Mouse (Mus musculus) heart, embryonic 14.5 days (tissue): ENCODE measurements at regions not wholly inside any gene's neighbourhood (a gene's known extent, or its start where the extent isn't known, plus 50 kb on each side); places are given as distances from the start of the nearest gene placed in this dataset.

Source experiments
- ATAC-seq: fragments of 200-750 bp; cut with Nextera tagmentation; 2 replicates; pipeline ENCODE4 v1.8.0; 2017; ENCODE audit warnings: low read depth, moderate TSS enrichment; ENCODE audit not compliant: insufficient number of reproducible peaks, insufficient read depth, low FRiP score
- H3K27ac ChIP-seq, 2 experiments: fragments of 200-500 bp in 1 of 2; fragments of 300-500 bp in 1 of 2; sonication (generic) in 1 of 2; replicated peaks in 1 of 2; 2 replicates each; pipeline ENCODE4 v1.5.1; 2012 to 2014; ENCODE audit warnings: low read depth in 2 of 2, low read length in 2 of 2, control low read depth in 1 of 2, mild to moderate bottlenecking in 1 of 2, mixed read lengths in 1 of 2; ENCODE audit not compliant: control insufficient read depth in 1 of 2, insufficient read depth in 1 of 2
- H3K27me3 ChIP-seq: fragments of 300-500 bp; sonication (generic); 2 replicates; pipeline ENCODE4 v1.6.1; 2014; ENCODE audit warnings: mild to moderate bottlenecking, low read length, control low read depth; ENCODE audit not compliant: control insufficient read depth, insufficient read depth
- H3K36me3 ChIP-seq: fragments of 300-500 bp; sonication (generic); 2 replicates; pipeline ENCODE4 v1.6.1; 2014; ENCODE audit warnings: mild to moderate bottlenecking, control low read depth, low read length, mixed read lengths; ENCODE audit not compliant: control insufficient read depth, insufficient read depth
- H3K4me1 ChIP-seq, 2 experiments: fragments of 200-500 bp in 1 of 2; fragments of 300-500 bp in 1 of 2; sonication (generic) in 1 of 2; 2 replicates each; pipeline ENCODE4 v1.6.1; 2012 to 2014; ENCODE audit warnings: low read length in 2 of 2, control low read depth in 1 of 2, mixed read lengths in 1 of 2; ENCODE audit not compliant: control insufficient read depth in 2 of 2, insufficient read depth in 2 of 2
- H3K4me2 ChIP-seq: fragments of 300-500 bp; sonication (generic); 2 replicates; pipeline ENCODE4 v1.6.1; 2014; ENCODE audit warnings: mild to moderate bottlenecking, low read length
- H3K4me3 ChIP-seq, 2 experiments: fragments of 200-500 bp in 1 of 2; fragments of 300-500 bp in 1 of 2; sonication (generic) in 1 of 2; 2 replicates each; pipeline ENCODE4 v1.5.1; 2012 to 2014; ENCODE audit warnings: low read length in 2 of 2, mild to moderate bottlenecking in 2 of 2, control low read depth in 1 of 2, low read depth in 1 of 2, moderate library complexity in 1 of 2; ENCODE audit not compliant: control insufficient read depth in 1 of 2, insufficient read depth in 1 of 2
- H3K9ac ChIP-seq: fragments of 300-500 bp; sonication (generic); 2 replicates; pipeline ENCODE4 v1.6.1; 2014; ENCODE audit warnings: mild to moderate bottlenecking, low read length
- H3K9me3 ChIP-seq: fragments of 300-500 bp; sonication (generic); 2 replicates; pipeline ENCODE4 v1.6.1; 2016; ENCODE audit warnings: low read length, control low read depth; ENCODE audit not compliant: control insufficient read depth
- WGBS: fragments of 180-500 bp; shearing (Covaris S2); extraction: QIAGEN DNeasy Blood & Tissue Kit; methylation state at CpG from one replicate; pipeline ENCODE4 v1.1.7; 2014; 5-methylcytosine and 5-hydroxymethylcytosine counted together

DNA sequence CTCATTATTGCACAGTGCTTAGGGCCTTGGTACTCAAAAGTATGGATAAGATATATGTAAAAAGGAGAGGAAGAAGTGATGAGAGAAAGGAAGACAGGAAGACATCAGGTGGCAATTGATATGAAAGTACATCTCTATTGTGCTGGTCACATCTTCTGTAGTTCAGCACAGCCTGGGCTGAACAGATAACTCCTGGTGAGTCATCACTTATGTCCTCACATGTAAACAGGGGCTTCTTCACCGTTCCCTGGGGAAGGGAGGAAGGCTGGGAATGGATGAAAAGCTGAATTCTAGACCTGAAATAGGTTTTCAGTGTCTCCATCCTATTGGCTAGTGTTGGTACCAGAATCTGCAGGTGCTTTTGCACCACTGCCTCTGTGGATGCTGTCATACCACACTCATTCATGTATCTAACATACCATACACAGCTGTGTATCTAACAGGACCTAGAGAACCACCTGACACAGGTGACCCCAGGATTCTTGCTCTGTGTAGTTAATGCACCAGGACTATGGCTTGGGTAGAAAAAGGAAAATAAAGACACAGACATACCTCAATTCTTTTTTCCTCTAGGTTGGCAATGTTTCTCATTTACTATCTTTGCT, 234.4 kb upstream of the Zeb2 start:
- no peak overlapping the region for H3K4me2 ChIP-seq
- 50% methylated on average over 1 of the region's 1 CpGs for WGBS
- ATAC-seq, result no peak
- no peaks in the 10 kb centered on the region for H3K36me3 ChIP-seq
- H3K4me1 ChIP-seq, result no peaks in the 10 kb centered on the region
- H3K9me3 ChIP-seq, result no peaks in the 10 kb centered on the region
- no peak overlapping the region for H3K4me3 ChIP-seq
- H3K27ac ChIP-seq, result no peak overlapping the region
- no peaks in the 10 kb centered on the region for H3K27me3 ChIP-seq
- H3K9ac ChIP-seq, result no peak overlapping the region

DNA sequence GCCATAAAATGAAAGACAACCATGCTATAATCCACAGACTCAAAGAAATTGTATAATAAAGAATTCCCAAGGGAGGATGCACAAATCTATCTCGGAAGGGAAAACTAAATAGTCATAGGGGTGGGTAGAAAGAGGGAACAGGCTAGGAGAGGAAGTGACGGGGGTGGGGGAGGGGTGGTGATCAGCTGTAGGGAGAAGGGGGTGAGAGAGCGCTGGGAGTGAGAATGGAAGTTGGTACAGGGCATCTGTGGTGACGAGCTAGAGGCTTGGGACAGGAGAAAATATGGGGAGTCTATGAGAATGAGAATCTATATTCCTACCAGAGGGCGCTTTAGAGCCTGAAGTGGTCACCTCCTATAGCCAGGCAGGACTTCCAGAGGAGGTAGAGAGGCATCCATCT, 229.2 kb upstream of the Zeb2 start:
- WGBS, result 73% methylated on average over 5 of the region's 5 CpGs
- no peak for ATAC-seq

DNA sequence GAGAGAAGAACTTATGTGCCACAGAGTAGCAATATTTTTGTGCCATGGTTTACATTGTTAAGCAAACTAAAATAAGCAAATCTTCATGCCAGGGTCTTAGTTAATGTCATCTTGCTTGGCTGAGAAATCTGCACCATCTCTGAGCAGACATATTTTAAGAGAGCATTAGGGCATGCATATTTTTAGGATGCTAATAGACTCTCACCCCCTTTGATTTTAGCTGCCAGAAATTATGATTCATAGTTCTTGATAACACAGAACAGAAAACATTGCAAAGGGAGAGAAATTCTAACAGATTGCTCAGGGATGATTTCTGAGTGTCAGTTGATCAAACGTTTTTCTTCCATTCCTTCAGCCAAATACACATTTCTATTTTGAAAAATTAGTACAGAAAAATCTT, 222.7 kb upstream of the Zeb2 start:
- no peak overlapping the region for H3K4me2 ChIP-seq
- no peak overlapping the region for H3K4me3 ChIP-seq
- no peak for ATAC-seq
- H3K9me3 ChIP-seq, result no peaks in the 10 kb centered on the region
- H3K9ac ChIP-seq, result no peak overlapping the region
- no peaks in the 10 kb centered on the region for H3K4me1 ChIP-seq
- H3K27ac ChIP-seq, result no peak overlapping the region
- 61% methylated on average over 1 of the region's 1 CpGs for WGBS
- no peaks in the 10 kb centered on the region for H3K36me3 ChIP-seq
- H3K27me3 ChIP-seq, result no peaks in the 10 kb centered on the region

More for the DNA sequence above, 229.2 kb upstream of the Zeb2 start:
- Histone ChIP-seq H3K27ac (no peak overlapping the region), H3K9ac (no peak overlapping the region), H3K36me3 (no peaks in the 10 kb centered on the region), H3K9me3 (no peaks in the 10 kb centered on the region), H3K4me3 (no peak overlapping the region), H3K27me3 (no peaks in the 10 kb centered on the region), H3K4me2 (no peak overlapping the region), H3K4me1 (0 out of 4 replicates have a peak, but pooled peaks cover 0 to 4% of the 10 kb centered on the region in 2 experiments)

DNA sequence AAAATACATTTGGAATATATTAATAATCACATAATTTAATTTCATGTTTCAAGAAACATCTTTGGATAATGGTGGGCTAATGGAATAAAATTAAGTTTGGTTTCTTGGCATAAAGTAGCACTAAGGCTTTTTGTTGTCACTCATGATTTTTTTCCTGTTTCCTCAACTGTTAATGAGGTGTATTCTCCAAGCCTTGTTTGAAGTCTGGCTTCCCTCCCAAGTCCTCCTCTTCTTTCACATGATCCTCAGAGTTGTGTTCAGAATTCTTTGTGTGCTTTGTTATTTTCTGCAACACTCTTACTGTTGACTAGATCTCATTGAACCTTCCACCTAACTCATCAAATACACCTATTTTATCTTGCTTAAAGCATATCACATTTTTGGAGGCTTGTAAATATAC, 221.6 kb upstream of the Zeb2 start:
- ATAC-seq, result no peak
- H3K9me3 ChIP-seq, result no peaks in the 10 kb centered on the region
- no peaks in the 10 kb centered on the region for H3K27me3 ChIP-seq
- H3K4me1 ChIP-seq, result no peaks in the 10 kb centered on the region
- no peak overlapping the region for H3K4me3 ChIP-seq
- no peaks in the 10 kb centered on the region for H3K36me3 ChIP-seq
- H3K9ac ChIP-seq, result no peak overlapping the region
- no peak overlapping the region for H3K4me2 ChIP-seq
- H3K27ac ChIP-seq, result no peak overlapping the region

DNA sequence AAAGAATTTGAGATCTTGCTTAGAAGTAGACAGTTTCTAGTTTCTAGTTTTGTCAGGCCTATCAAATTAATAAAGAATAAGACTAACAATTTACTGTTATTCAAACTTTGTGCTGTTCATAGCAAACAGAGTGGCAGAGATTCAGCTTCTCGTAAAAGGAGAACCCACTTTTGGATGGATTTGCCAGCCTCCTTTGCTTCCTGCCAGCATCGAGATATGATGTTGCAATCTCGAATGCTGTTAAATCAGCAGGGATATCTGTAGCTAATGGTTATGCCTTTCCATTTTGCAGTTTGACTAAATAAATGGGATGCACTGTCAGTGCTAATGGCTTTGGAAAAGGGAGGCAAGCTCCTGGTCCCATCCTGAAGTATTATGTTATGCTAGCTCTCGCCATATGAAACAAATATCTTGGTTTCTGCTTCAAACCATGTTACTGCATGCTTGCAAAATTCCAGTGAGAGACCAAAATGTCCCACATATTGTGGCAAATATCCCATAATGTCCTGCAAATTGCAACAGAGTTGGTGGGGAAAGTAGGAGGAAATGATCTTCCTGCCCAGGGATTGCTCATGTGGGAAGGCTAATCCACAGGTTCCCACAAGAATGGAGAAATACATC, 199.9 kb upstream of the Zeb2 start:
- H3K4me2 ChIP-seq, result no peak overlapping the region
- ATAC-seq, result no peak
- H3K27ac ChIP-seq, result no peak overlapping the region
- 84% methylated on average over 4 of the region's 4 CpGs for WGBS
- no peak overlapping the region for H3K4me3 ChIP-seq
- no peak overlapping the region for H3K9ac ChIP-seq
- no peaks in the 10 kb centered on the region for H3K36me3 ChIP-seq
- no peaks in the 10 kb centered on the region for H3K9me3 ChIP-seq
- H3K27me3 ChIP-seq, result no peaks in the 10 kb centered on the region
- H3K4me1 ChIP-seq, result no peaks in the 10 kb centered on the region

DNA sequence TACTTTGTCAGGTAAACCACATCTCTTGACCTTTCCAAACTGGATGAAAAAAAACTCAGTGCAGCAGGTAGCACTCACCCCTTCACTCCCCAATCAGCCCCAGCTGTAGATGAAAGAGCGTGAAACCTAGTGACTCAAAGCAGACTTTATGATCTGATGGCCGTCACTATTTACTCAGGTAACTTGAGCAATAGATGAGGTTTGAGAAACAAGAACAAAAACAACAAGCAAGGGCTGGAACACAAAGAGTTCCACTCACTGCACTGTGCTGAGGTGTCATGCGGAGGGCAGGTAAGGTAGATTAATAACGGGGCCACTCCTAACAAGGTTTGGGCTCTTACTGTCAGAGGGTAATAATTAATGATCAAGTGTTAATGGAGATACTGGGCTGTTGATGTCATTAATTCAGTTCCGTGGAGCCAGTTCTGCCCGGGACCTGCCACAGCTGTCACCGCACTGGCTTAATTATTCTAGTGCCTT, 170.4 kb upstream of the Zeb2 start:
- no peak overlapping the region for H3K4me3 ChIP-seq
- no peaks in the 10 kb centered on the region for H3K27me3 ChIP-seq
- no peaks in the 10 kb centered on the region for H3K4me1 ChIP-seq
- no peak overlapping the region for H3K9ac ChIP-seq
- ATAC-seq, result no peak
- no peaks in the 10 kb centered on the region for H3K36me3 ChIP-seq
- 83% methylated on average over 7 of the region's 7 CpGs for WGBS
- H3K4me2 ChIP-seq, result no peak overlapping the region
- no peak overlapping the region for H3K27ac ChIP-seq
- no peaks in the 10 kb centered on the region for H3K9me3 ChIP-seq

DNA sequence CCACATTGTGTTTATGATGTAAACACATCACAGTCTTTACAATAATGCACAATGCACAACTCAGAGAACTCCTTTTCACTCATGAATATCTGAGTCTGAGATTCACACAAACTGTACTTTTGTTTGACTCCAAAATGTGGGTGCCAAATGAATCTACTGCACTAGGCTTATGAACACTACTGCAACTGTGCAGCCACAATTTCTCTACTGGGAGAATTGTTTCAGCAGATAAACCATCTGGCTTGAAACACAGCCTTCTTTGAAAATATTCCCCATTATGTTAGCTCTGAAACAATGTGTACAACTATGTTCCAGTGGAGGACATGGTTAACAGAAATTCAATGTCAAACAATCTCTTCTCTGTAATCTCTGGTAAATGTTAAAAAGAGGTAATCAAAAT, 166.6 kb upstream of the Zeb2 start:
- H3K4me2 ChIP-seq, result no peak overlapping the region
- H3K27me3 ChIP-seq, result no peaks in the 10 kb centered on the region
- no peak for ATAC-seq
- no peak overlapping the region for H3K27ac ChIP-seq
- no peak overlapping the region for H3K9ac ChIP-seq
- H3K9me3 ChIP-seq, result no peaks in the 10 kb centered on the region
- H3K36me3 ChIP-seq, result no peaks in the 10 kb centered on the region
- no peaks in the 10 kb centered on the region for H3K4me1 ChIP-seq
- no peak overlapping the region for H3K4me3 ChIP-seq

DNA sequence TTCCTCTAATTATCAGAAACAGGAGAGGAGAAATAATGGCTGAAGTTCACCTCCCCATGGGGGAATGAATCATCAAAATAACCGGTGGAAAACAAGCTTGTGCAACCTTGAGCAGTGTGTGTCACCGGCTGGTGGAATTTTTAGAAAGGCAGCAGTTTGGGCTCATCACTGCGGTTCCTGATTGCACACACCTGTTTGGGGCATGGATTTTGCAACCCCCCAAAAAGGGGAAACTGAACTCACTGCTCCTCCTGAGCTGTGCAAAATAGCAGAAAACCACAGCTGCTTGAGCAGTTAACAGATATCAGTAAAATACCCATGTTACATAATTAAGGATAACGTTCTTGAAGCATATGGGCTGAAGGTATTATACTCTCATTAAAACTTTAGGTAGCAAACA, 162.3 kb upstream of the Zeb2 start:
- Histone ChIP-seq H3K27ac (no peak overlapping the region), H3K36me3 (no peaks in the 10 kb centered on the region), H3K4me2 (no peak overlapping the region), H3K9me3 (no peaks in the 10 kb centered on the region), H3K4me1 (no peaks in the 10 kb centered on the region), H3K4me3 (no peak overlapping the region), H3K9ac (no peak overlapping the region), H3K27me3 (no peaks in the 10 kb centered on the region)
- ATAC-seq, result no peak
- 70% methylated on average over 4 of the region's 4 CpGs for WGBS
